Mouse (Mus musculus) thymus, postnatal 14 days (tissue): Measurements from ENCODE around the gene Tcl1.
"Not testable (repeated sequence)": the region's sequence is repeated elsewhere in the genome, so short reads cannot be mapped to it uniquely, and the experiment has no call there.

Experiments
- DNase-seq: peaks from one replicate; pipeline ENCODE4 v3.0.0; 2021

The Tcl1 gene

DNA sequence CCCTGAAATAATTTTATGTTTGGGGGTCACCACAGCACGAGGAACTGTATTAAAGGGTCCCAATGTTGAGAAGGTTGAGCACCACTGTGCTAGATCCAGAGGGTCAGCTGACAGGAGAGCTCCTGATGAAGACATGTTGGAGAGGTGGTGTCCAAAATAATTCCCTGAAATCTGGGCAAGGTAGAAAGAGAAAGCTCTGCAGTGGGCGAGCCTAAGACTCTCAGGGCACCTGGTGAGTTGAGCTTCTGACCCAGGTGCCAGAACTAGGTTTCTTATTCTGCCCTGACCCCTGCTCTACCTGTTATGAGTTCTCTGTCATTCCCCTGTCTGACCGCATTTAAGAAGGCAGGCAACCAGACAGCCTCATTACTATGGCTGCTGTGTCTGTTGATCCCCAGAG lies 46.5 kb downstream of the Tcl1 start, which contains the start of gene Tcl1b5:
Tcl1b5 (plus strand) TSS at position 301 of the 400 bp plus-strand sequence.
- DNase-seq = not testable (repeated sequence)

DNA sequence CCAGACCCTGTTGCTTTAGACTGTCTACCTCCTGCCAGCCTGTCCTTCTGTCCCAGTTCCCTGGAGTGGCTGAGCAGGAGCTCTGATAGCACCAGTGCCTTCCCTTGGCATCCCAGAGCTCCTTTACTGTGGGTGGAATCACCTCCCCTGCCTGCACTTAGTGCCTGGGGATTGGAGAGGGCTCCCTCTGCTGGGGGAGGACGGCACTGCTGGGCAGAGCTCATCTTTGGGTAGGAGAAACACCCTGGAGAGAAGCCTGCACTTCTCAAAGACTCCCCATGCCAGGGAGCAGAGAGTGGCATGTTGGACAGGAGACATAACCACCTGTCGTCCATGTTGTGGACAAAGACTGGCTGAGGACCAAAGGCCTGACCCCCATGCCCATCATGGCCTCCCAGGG lies 48.3 kb downstream of the Tcl1 start:
- DNase-seq = peak; percentile 69

GRCm38 (mm10) chr12:105173366-105173765 lies 49.2 kb downstream of the Tcl1 start:
- DNase-seq = no peak
